Mouse (Mus musculus): ENCODE measurements around the gene Alg2. TPM values are rescaled to one million over a fixed set of nuclear protein-coding genes. Genes with fewer than 3 reads are reported as not detected.

Alg2 gene
- polyA plus RNA-seq, 1 experiment from 2014 or later = 28.1 TPM

DNA sequence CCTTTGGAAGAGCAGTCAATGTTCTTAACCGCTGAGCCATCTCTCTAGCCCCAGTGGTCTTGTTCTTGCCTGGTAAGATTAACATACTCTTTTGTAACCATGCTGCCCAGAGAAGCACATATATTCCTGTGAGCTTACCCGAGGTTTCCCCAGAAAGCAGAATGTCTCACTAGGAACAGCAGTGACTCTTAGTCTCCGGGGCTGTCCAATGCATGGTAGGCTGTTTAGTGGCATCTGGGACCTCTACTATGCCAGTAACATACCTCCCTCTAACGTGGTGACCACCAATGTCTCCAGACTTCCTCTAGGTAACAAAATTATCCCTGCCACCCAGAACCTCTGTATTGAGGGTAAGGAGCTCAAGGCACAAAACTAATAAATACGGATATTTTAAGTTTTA is 43.1 kb downstream of the Alg2 start:
- ATAC-seq = no peak
- 88% methylated on average over 5 of the region's 5 CpGs for WGBS
- Histone ChIP-seq H3K9ac (ENCODE audit: low read depth, low read length) (no peak overlapping the region), H3K9me3 (ENCODE audit: control insufficient read depth) (no peaks in the 10 kb centered on the region), H3K27ac (ENCODE audit: low read depth, low read length) (no peak overlapping the region), H3K4me2 (replicated peaks; ENCODE audit: low read depth) (no peak overlapping the region), H3K27me3 (replicated peaks; ENCODE audit: control insufficient read depth, insufficient read depth, low read length) (0 out of 2 replicates have a peak, but pooled peaks cover 3% of the 10 kb centered on the region), H3K36me3 (ENCODE audit: control insufficient read depth, insufficient read depth) (no peaks in the 10 kb centered on the region), H3K4me3 (ENCODE audit: low read depth, low read length) (no peak overlapping the region), H3K4me1 (replicated peaks; ENCODE audit: control insufficient read depth, insufficient read depth, low read length) (0 out of 2 replicates have a peak, but pooled peaks cover 6% of the 10 kb centered on the region)
- TF ChIP-seq CTCF (IDR thresholded peaks at IDR 0.05; ENCODE audit: low read depth) = no peak

GRCm38 (mm10) chr4:47430557-47430956 is 43.6 kb downstream of the Alg2 start:
- TF ChIP-seq CTCF (IDR thresholded peaks at IDR 0.05; ENCODE audit: low read depth) = 0 out of 2 replicates have a peak, but pooled peaks have one; percentile 6
- ATAC-seq = no peak
- Histone ChIP-seq H3K27ac (ENCODE audit: low read depth, low read length) (no peak overlapping the region), H3K4me3 (ENCODE audit: low read depth, low read length) (no peak overlapping the region), H3K27me3 (replicated peaks; ENCODE audit: control insufficient read depth, insufficient read depth, low read length) (0 out of 2 replicates have a peak, but pooled peaks cover 3% of the 10 kb centered on the region), H3K9ac (ENCODE audit: low read depth, low read length) (no peak overlapping the region), H3K4me2 (replicated peaks; ENCODE audit: low read depth) (no peak overlapping the region), H3K4me1 (replicated peaks; ENCODE audit: control insufficient read depth, insufficient read depth, low read length) (0 out of 2 replicates have a peak, but pooled peaks cover under 1% of the 10 kb centered on the region), H3K36me3 (ENCODE audit: control insufficient read depth, insufficient read depth) (no peaks in the 10 kb centered on the region), H3K9me3 (ENCODE audit: control insufficient read depth) (no peaks in the 10 kb centered on the region)
- 48% methylated on average over 6 of the region's 6 CpGs for WGBS

DNA sequence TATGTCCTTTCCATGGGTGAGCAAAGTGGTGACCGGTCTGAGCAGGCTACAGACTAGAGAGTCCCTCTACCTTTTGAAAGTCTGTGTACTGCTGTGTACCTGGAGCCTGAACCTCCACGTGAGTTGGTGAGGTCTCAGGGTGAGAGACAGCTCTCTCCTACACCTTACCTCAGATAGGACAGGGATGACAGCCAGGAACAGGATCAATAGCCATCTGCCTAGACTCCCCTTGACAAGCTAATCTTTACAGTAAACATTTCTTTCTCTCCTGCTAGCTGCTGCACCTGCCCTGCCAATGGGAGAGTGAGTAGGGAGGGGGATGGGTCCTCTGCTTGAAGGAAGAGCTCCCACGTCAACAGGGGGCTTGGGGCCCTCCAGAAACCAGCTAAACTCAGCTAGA is 46.5 kb downstream of the Alg2 start:
- TF ChIP-seq CTCF (IDR thresholded peaks at IDR 0.05; ENCODE audit: low read depth) = no peak
- ATAC-seq = no peak
- Histone ChIP-seq H3K4me1 (replicated peaks; ENCODE audit: control insufficient read depth, insufficient read depth, low read length) (no peaks in the 10 kb centered on the region), H3K36me3 (ENCODE audit: control insufficient read depth, insufficient read depth) (no peaks in the 10 kb centered on the region), H3K27me3 (replicated peaks; ENCODE audit: control insufficient read depth, insufficient read depth, low read length) (no peaks in the 10 kb centered on the region), H3K27ac (ENCODE audit: low read depth, low read length) (no peak overlapping the region), H3K4me2 (replicated peaks; ENCODE audit: low read depth) (no peak overlapping the region), H3K4me3 (ENCODE audit: low read depth, low read length) (no peak overlapping the region), H3K9me3 (ENCODE audit: control insufficient read depth) (no peaks in the 10 kb centered on the region), H3K9ac (ENCODE audit: low read depth, low read length) (no peak overlapping the region)
- 55% methylated on average over 3 of the region's 3 CpGs for WGBS

DNA sequence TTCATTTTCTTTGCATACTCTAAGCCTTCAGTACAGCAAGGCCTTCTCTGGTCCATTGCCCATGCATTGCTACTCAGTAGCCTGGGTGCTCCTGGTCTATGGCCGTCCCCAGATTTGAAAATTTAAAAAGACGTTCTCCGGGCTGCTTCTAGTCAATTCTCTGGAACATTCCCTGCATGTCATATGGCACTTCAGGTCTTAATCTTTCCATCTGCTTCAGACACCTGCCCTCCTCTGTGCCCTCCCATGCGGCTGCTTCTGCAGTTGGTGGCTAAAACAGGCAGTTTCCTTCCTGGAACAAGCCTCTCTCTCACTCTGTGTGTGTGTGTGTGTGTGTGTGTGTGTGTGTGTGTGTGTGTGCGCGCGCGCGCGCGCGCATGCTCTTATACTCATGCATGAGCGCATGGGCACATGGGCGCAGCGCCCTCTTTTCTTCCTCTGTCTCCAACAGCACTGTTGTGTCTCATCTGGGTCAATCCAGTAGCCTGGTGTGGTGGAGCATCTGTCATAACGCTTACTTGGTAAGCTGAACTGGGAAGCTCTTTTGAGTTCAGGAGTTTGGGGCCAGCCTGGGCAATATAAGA is 48.8 kb downstream of the Alg2 start:
- Histone ChIP-seq H3K27ac (ENCODE audit: low read depth, low read length) (no peak overlapping the region), H3K36me3 (ENCODE audit: control insufficient read depth, insufficient read depth) (no peaks in the 10 kb centered on the region), H3K9me3 (ENCODE audit: control insufficient read depth) (no peaks in the 10 kb centered on the region), H3K27me3 (replicated peaks; ENCODE audit: control insufficient read depth, insufficient read depth, low read length) (no peaks in the 10 kb centered on the region), H3K4me3 (ENCODE audit: low read depth, low read length) (no peak overlapping the region), H3K4me1 (replicated peaks; ENCODE audit: control insufficient read depth, insufficient read depth, low read length) (no peaks in the 10 kb centered on the region), H3K4me2 (replicated peaks; ENCODE audit: low read depth) (no peak overlapping the region), H3K9ac (ENCODE audit: low read depth, low read length) (no peak overlapping the region)
- ATAC-seq = no peak
- TF ChIP-seq CTCF (IDR thresholded peaks at IDR 0.05; ENCODE audit: low read depth) = no peak
- 94% methylated on average over 16 of the region's 16 CpGs for WGBS

GRCm38 (mm10) chr4:47424376-47424775 is 49.8 kb downstream of the Alg2 start:
- Histone ChIP-seq H3K27ac (ENCODE audit: low read depth, low read length) (no peak overlapping the region), H3K4me1 (replicated peaks; ENCODE audit: control insufficient read depth, insufficient read depth, low read length) (no peaks in the 10 kb centered on the region), H3K9ac (ENCODE audit: low read depth, low read length) (no peak overlapping the region), H3K9me3 (ENCODE audit: control insufficient read depth) (no peaks in the 10 kb centered on the region), H3K36me3 (ENCODE audit: control insufficient read depth, insufficient read depth) (no peaks in the 10 kb centered on the region), H3K4me3 (ENCODE audit: low read depth, low read length) (no peak overlapping the region), H3K4me2 (replicated peaks; ENCODE audit: low read depth) (no peak overlapping the region), H3K27me3 (replicated peaks; ENCODE audit: control insufficient read depth, insufficient read depth, low read length) (no peaks in the 10 kb centered on the region)
- no peak for TF ChIP-seq CTCF (IDR thresholded peaks at IDR 0.05; ENCODE audit: low read depth)
- 17% methylated on average over 2 of the region's 2 CpGs for WGBS
- no peak for ATAC-seq

DNA sequence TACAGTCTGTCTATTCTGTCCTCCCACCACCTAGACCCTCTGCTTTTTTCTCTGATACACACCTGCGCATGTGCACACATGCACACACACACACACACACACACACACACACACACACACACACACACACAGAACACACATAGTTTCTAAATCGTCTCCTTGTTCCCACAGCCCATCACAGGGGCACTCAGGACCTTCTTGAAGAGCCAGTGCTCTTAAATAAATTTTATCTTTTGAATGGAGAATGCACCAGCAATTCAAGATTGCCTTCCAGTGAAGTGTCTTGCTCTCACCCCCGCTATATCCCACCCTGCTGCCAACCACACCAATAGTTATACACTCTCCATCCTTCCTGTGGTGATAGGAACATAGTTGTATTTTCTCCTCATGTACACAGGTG is 51.2 kb downstream of the Alg2 start:
- 76% methylated on average over 3 of the region's 3 CpGs for WGBS
- no peaks in the 10 kb centered on the region for H3K36me3 ChIP-seq (ENCODE audit: control insufficient read depth, insufficient read depth)

More for the DNA sequence above, 51.2 kb downstream of the Alg2 start:
- Histone ChIP-seq H3K27ac (ENCODE audit: low read depth, low read length) (no peak overlapping the region), H3K4me3 (ENCODE audit: low read depth, low read length) (no peak overlapping the region), H3K4me2 (replicated peaks; ENCODE audit: low read depth) (no peak overlapping the region), H3K27me3 (replicated peaks; ENCODE audit: control insufficient read depth, insufficient read depth, low read length) (no peaks in the 10 kb centered on the region), H3K9me3 (ENCODE audit: control insufficient read depth) (no peaks in the 10 kb centered on the region), H3K9ac (ENCODE audit: low read depth, low read length) (no peak overlapping the region), H3K4me1 (replicated peaks; ENCODE audit: control insufficient read depth, insufficient read depth, low read length) (no peaks in the 10 kb centered on the region)
- TF ChIP-seq CTCF (IDR thresholded peaks at IDR 0.05; ENCODE audit: low read depth) = no peak
- ATAC-seq = no peak

Data from intestine, postnatal 0 days (tissue).